23 mouse cellular contexts compared by ENCODE assay signal in the genomic region with DNA sequence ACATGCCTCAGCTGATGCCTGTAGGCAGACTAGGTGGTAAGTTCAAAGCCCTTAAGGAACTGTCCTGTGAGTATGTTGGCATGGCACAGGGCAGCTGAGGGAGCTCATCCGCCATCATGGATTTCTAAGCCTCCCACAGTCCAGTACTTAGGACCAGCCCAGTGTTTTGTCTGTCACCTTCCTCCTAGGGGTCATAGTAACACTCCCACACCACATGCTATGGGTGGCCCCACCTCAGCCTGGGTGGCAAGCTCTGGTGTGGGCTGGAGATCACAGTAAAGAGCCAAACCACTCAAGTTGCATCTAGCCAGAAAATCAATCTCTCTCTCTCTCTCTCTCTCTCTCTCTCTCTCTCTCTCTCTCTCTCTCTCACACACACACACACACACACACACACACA. TPM values are rescaled to one million over a fixed set of nuclear protein-coding genes. Genes with fewer than 3 reads are reported as not detected.
DNase-seq lines count a peak whose midpoint lies in the region; ATAC-seq lines count a peak whose summit lies in the region.
"Had no signal": no experiment of that assay in that cellular context is flagged by ENCODE, and none has a peak within 500 bp of the region (broad histone marks: within the 10 kb centered on the region; RNA-seq: fewer than 3 reads in every experiment).

No protein-coding gene starts in this region.

- H3K9me3 ChIP-seq in kidney, embryonic 14.5 days (ENCODE audit: control insufficient read depth, low read length) = no peaks in the 10 kb centered on the region
- H3K9me3 ChIP-seq in embryonic facial prominence, embryonic 10.5 days = no peaks in the 10 kb centered on the region
- H3K9me3 ChIP-seq in hindbrain, embryonic 14.5 days (ENCODE audit: control insufficient read depth, low read length) = no peaks in the 10 kb centered on the region
- H3K9me3 ChIP-seq: forebrain, embryonic 13.5 days; heart, embryonic 13.5 days; hindbrain, embryonic 15.5 days had no signal

- H3K36me3 ChIP-seq in kidney, embryonic 14.5 days (ENCODE audit: control insufficient read depth, insufficient read depth, low read length) = no peaks in the 10 kb centered on the region
- H3K36me3 ChIP-seq in embryonic facial prominence, embryonic 10.5 days (replicated peaks) = no peaks in the 10 kb centered on the region
- no peaks in the 10 kb centered on the region for H3K36me3 ChIP-seq in hindbrain, embryonic 14.5 days (replicated peaks; ENCODE audit: control insufficient read depth, insufficient read depth)
- H3K36me3 ChIP-seq: heart, embryonic 13.5 days; hindbrain, embryonic 15.5 days had no signal

- peak overlapping the region; percentile 69; the same call in 1 of the 2 replicates for H3K27ac ChIP-seq in kidney, embryonic 14.5 days (ENCODE audit: low read depth, low read length)
- peak overlapping the region; percentile 61; the same call in 1 of the 2 replicates for H3K27ac ChIP-seq in embryonic facial prominence, embryonic 10.5 days (replicated peaks)
- H3K27ac ChIP-seq in hindbrain, embryonic 14.5 days = no peak overlapping the region
- H3K27ac ChIP-seq: forebrain, embryonic 13.5 days; gastrocnemius, adult 2 months; heart, embryonic 13.5 days; hindbrain, embryonic 15.5 days had no signal

- DNase-seq in kidney, adult 9 months = no peak
- DNase-seq in 3134 (ENCODE audit: extremely low read depth, insufficient read length, low spot score) (peak; percentile 80), 3T3-L1 (ENCODE audit: low read depth, low spot score) (peak; percentile 60)
- no peak for DNase-seq in embryonic facial prominence, embryonic 10.5 days (ENCODE audit: low spot score)
- no peak for DNase-seq in frontal cortex, postnatal 25 days (ENCODE audit: low spot score in 2 of 2)
- DNase-seq in cerebellum, postnatal 10 days = no peak
- DNase-seq in hindbrain, embryonic 14.5 days (ENCODE audit: low spot score) = no peak
- DNase-seq: adrenal gland, adult 8-10 months; cerebellum, adult 11 months; cerebellum, adult 8-10 months; cerebellum, postnatal 25 days; forebrain, postnatal 0 days; gastrocnemius, adult 2 months; gastrocnemius, postnatal 25 days; heart, postnatal 4 days had no signal

- no peak overlapping the region for H3K9ac ChIP-seq in kidney, embryonic 14.5 days (ENCODE audit: low read depth, low read length)
- no peak overlapping the region for H3K9ac ChIP-seq in hindbrain, embryonic 14.5 days
- H3K9ac ChIP-seq: forebrain, embryonic 13.5 days; forebrain, postnatal 0 days; heart, embryonic 13.5 days; hindbrain, embryonic 15.5 days had no signal

- ATAC-seq in kidney, embryonic 14.5 days (ENCODE audit: low FRiP score, low TSS enrichment) = peak; percentile 33; the same call in 1 of the 2 replicates
- ATAC-seq in hindbrain, embryonic 14.5 days (ENCODE audit: low FRiP score) = no peak
- ATAC-seq: forebrain, embryonic 13.5 days; forebrain, postnatal 0 days had no signal

- H3K4me2 ChIP-seq in kidney, embryonic 14.5 days (replicated peaks; ENCODE audit: low read depth, low read length) = no peak overlapping the region
- no peak overlapping the region for H3K4me2 ChIP-seq in hindbrain, embryonic 14.5 days (replicated peaks)
- H3K4me2 ChIP-seq: forebrain, embryonic 13.5 days; heart, embryonic 13.5 days; hindbrain, embryonic 15.5 days had no signal

- H3K4me1 ChIP-seq in kidney, embryonic 14.5 days (ENCODE audit: control insufficient read depth, insufficient read depth, low read length) = peaks cover 15% of the 10 kb centered on the region
- peaks cover 15% of the 10 kb centered on the region for H3K4me1 ChIP-seq in embryonic facial prominence, embryonic 10.5 days
- no peaks in the 10 kb centered on the region for H3K4me1 ChIP-seq in hindbrain, embryonic 14.5 days (replicated peaks; ENCODE audit: control insufficient read depth, insufficient read depth, low read length)
- H3K4me1 ChIP-seq: forebrain, embryonic 13.5 days; hindbrain, embryonic 15.5 days had no signal

- 95% methylated on average over 1 of the region's 1 CpGs for WGBS in kidney, embryonic 14.5 days
- WGBS in embryonic facial prominence, embryonic 10.5 days = 94% methylated on average over 1 of the region's 1 CpGs
- 90% methylated on average over 1 of the region's 1 CpGs for WGBS in hindbrain, embryonic 14.5 days

- no peak overlapping the region for H3K4me3 ChIP-seq in kidney, embryonic 14.5 days (ENCODE audit: low read length)
- H3K4me3 ChIP-seq in embryonic facial prominence, embryonic 10.5 days = no peak overlapping the region
- no peak overlapping the region for H3K4me3 ChIP-seq in hindbrain, embryonic 14.5 days (replicated peaks; ENCODE audit: low read length)
- H3K4me3 ChIP-seq: forebrain, embryonic 13.5 days; gastrocnemius, adult 2 months; heart, embryonic 13.5 days; hindbrain, embryonic 15.5 days had no signal

- H3K27me3 ChIP-seq in kidney, embryonic 14.5 days (ENCODE audit: control insufficient read depth, insufficient read depth, low read length) = no peaks in the 10 kb centered on the region
- H3K27me3 ChIP-seq in embryonic facial prominence, embryonic 10.5 days (replicated peaks; ENCODE audit: low read depth, poor library complexity, severe bottlenecking) = no peaks in the 10 kb centered on the region
- H3K27me3 ChIP-seq in hindbrain, embryonic 14.5 days (ENCODE audit: control insufficient read depth, insufficient read depth, low read length) = no peaks in the 10 kb centered on the region
- H3K27me3 ChIP-seq: forebrain, embryonic 13.5 days; heart, embryonic 13.5 days; hindbrain, embryonic 15.5 days had no signal

RNA-seq across cellular contexts. Expression of a gene that starts 15.4 kb away (rescaled TPM):
- 3.6 and 4.3 TPM in 2 replicates for polyA plus RNA-seq in kidney, embryonic 14.5 days (2014; fragmentation: Nextera tagmentation; extraction: Ambion mirVana)
- polyA plus RNA-seq in embryonic facial prominence, embryonic 10.5 days (2016; fragmentation: Nextera tagmentation; extraction: Ambion mirVana) = not detected in 2 replicates
- polyA plus RNA-seq in hindbrain, embryonic 14.5 days (2014; fragmentation: Nextera tagmentation; extraction: Ambion mirVana) = not detected in 2 replicates
- polyA plus RNA-seq: brain, embryonic 14.5 days; forebrain, embryonic 13.5 days; forebrain, postnatal 0 days; hindbrain, embryonic 15.5 days had no signal

RNA-seq across cellular contexts. Expression of a gene that starts 42.0 kb away (rescaled TPM):
- 4.4 and 9.3 TPM in 2 replicates for polyA plus RNA-seq in kidney, embryonic 14.5 days (2014; fragmentation: Nextera tagmentation; extraction: Ambion mirVana)
- not detected in 2 replicates for polyA plus RNA-seq in embryonic facial prominence, embryonic 10.5 days (2016; fragmentation: Nextera tagmentation; extraction: Ambion mirVana)
- polyA plus RNA-seq in hindbrain, embryonic 14.5 days (2014; fragmentation: Nextera tagmentation; extraction: Ambion mirVana) = not detected in 2 replicates
- polyA plus RNA-seq: brain, embryonic 14.5 days; C2C12; embryonic facial prominence, embryonic 14.5 days; forebrain, embryonic 13.5 days; forebrain, postnatal 0 days; heart, embryonic 13.5 days; heart, postnatal 0 days; hindbrain, embryonic 15.5 days had no signal

Comparison
In these comparisons a context has a peak if more than half of its experiments do, and no peak if none do; other contexts are left out.
1. DNase-seq: peak in 3134 (single experiment) and 3T3-L1 (single experiment); none in kidney, adult 9 months (single experiment), embryonic facial prominence, embryonic 10.5 days (single experiment), frontal cortex, postnatal 25 days (0 of 2), cerebellum, postnatal 10 days (0 of 2) and hindbrain, embryonic 14.5 days (single experiment).